Mouse (Mus musculus) E14TG2a.4 (cell line): Measurements from ENCODE around the gene Ntm.

Source experiments
- H3K27me3 ChIP-seq: 2 replicates; pipeline ENCODE4 v1.6.1; 2014; ENCODE audit warnings: low read length, control low read depth; ENCODE audit not compliant: insufficient read depth
- H3K36me3 ChIP-seq: 2 replicates; pipeline ENCODE4 v1.6.1; 2014; ENCODE audit warnings: low read length, control low read depth; ENCODE audit not compliant: insufficient read depth
- H3K4me1 ChIP-seq: replicated peaks from 2 replicates; pipeline ENCODE4 v1.6.1; 2014; ENCODE audit warnings: low read depth, low read length, control low read depth
- H3K4me3 ChIP-seq: replicated peaks from 2 replicates; pipeline ENCODE4 v1.5.1; 2014; ENCODE audit warnings: mild to moderate bottlenecking, low read length
- H3K9me3 ChIP-seq: 2 replicates; pipeline ENCODE4 v1.6.1; 2014; ENCODE audit warnings: low read length, control low read depth
- CTCF ChIP-seq: conservative IDR thresholded peaks from 2 replicates; pipeline ENCODE4 v1.5.1; 2014; ENCODE audit warnings: low read length
- NANOG ChIP-seq: IDR thresholded peaks from 2 replicates; pipeline ENCODE4 v1.6.1; 2014; ENCODE audit warnings: borderline replicate concordance, low read length, mixed read lengths
- POU5F1 ChIP-seq: IDR thresholded peaks from 2 replicates; pipeline ENCODE4 v1.6.1; 2014; ENCODE audit warnings: low read length, borderline replicate concordance

The Ntm gene

GRCm38 (mm10) chr9:29407954-29408353 is 555.0 kb downstream of the Ntm start:
- Histone ChIP-seq H3K27me3 (peaks cover 27% of the 10 kb centered on the region), H3K9me3 (no peaks in the 10 kb centered on the region), H3K4me1 (peaks cover 13% of the 10 kb centered on the region), H3K36me3 (no peaks in the 10 kb centered on the region), H3K4me3 (no peak overlapping the region)
- TF ChIP-seq CTCF (peak; percentile 63), NANOG (no peak), POU5F1 (no peak)

GRCm38 (mm10) chr9:29406973-29407372 is 556.0 kb downstream of the Ntm start:
- Histone ChIP-seq H3K4me3 (no peak overlapping the region), H3K4me1 (peaks cover 10% of the 10 kb centered on the region), H3K27me3 (peaks cover 21% of the 10 kb centered on the region), H3K9me3 (no peaks in the 10 kb centered on the region), H3K36me3 (no peaks in the 10 kb centered on the region)
- TF ChIP-seq POU5F1, result no peak

GRCm38 (mm10) chr9:29406046-29406445 is 556.9 kb downstream of the Ntm start:
- no peak for TF ChIP-seq CTCF
- no peak for TF ChIP-seq NANOG
- no peak for TF ChIP-seq POU5F1
- no peaks in the 10 kb centered on the region for H3K36me3 ChIP-seq
- no peaks in the 10 kb centered on the region for H3K9me3 ChIP-seq
- peaks cover 7% of the 10 kb centered on the region for H3K4me1 ChIP-seq
- no peak overlapping the region for H3K4me3 ChIP-seq
- H3K27me3 ChIP-seq, result peaks cover 15% of the 10 kb centered on the region

GRCm38 (mm10) chr9:29400151-29400550 is 562.8 kb downstream of the Ntm start:
- H3K9me3 ChIP-seq, result no peaks in the 10 kb centered on the region
- no peaks in the 10 kb centered on the region for H3K4me1 ChIP-seq
- no peak overlapping the region for H3K4me3 ChIP-seq
- no peaks in the 10 kb centered on the region for H3K36me3 ChIP-seq
- no peak for TF ChIP-seq NANOG
- no peak for TF ChIP-seq CTCF
- TF ChIP-seq POU5F1, result no peak
- no peaks in the 10 kb centered on the region for H3K27me3 ChIP-seq

GRCm38 (mm10) chr9:29396101-29396500 is 566.8 kb downstream of the Ntm start:
- no peak overlapping the region for H3K4me3 ChIP-seq
- no peaks in the 10 kb centered on the region for H3K27me3 ChIP-seq
- TF ChIP-seq POU5F1 (no peak), CTCF (no peak), NANOG (no peak)
- H3K9me3 ChIP-seq, result no peaks in the 10 kb centered on the region
- no peaks in the 10 kb centered on the region for H3K36me3 ChIP-seq
- H3K4me1 ChIP-seq, result no peaks in the 10 kb centered on the region

- no peak for TF ChIP-seq CTCF
- no peak for TF ChIP-seq NANOG
- TF ChIP-seq POU5F1, result no peak
- no peaks in the 10 kb centered on the region for H3K4me1 ChIP-seq
- no peaks in the 10 kb centered on the region for H3K36me3 ChIP-seq
These were observed 569.8 kb downstream of the Ntm start for GRCm38 (mm10) chr9:29393136-29393535.

GRCm38 (mm10) chr9:29390796-29391517 is 572.0 kb downstream of the Ntm start:
- no peaks in the 10 kb centered on the region for H3K36me3 ChIP-seq
- no peaks in the 10 kb centered on the region for H3K27me3 ChIP-seq
- TF ChIP-seq NANOG (no peak), CTCF (no peak), POU5F1 (no peak)
- no peak overlapping the region for H3K4me3 ChIP-seq
- H3K4me1 ChIP-seq, result no peaks in the 10 kb centered on the region
- H3K9me3 ChIP-seq, result no peaks in the 10 kb centered on the region

More at GRCm38 (mm10) chr9:29393136-29393535, 569.8 kb downstream of the Ntm start:
- H3K27me3 ChIP-seq, result no peaks in the 10 kb centered on the region
- H3K4me3 ChIP-seq, result no peak overlapping the region
- H3K9me3 ChIP-seq, result no peaks in the 10 kb centered on the region

GRCm38 (mm10) chr9:29389224-29389623 is 573.7 kb downstream of the Ntm start:
- H3K4me3 ChIP-seq, result no peak overlapping the region
- H3K4me1 ChIP-seq, result no peaks in the 10 kb centered on the region
- H3K27me3 ChIP-seq, result no peaks in the 10 kb centered on the region
- H3K9me3 ChIP-seq, result no peaks in the 10 kb centered on the region
- H3K36me3 ChIP-seq, result no peaks in the 10 kb centered on the region
- TF ChIP-seq POU5F1 (no peak), CTCF (no peak), NANOG (no peak)

GRCm38 (mm10) chr9:29387136-29387535 is 575.8 kb downstream of the Ntm start:
- no peaks in the 10 kb centered on the region for H3K4me1 ChIP-seq
- H3K9me3 ChIP-seq, result no peaks in the 10 kb centered on the region
- TF ChIP-seq POU5F1 (no peak), NANOG (no peak), CTCF (no peak)

More at GRCm38 (mm10) chr9:29387136-29387535, 575.8 kb downstream of the Ntm start:
- Histone ChIP-seq H3K36me3 (no peaks in the 10 kb centered on the region), H3K27me3 (no peaks in the 10 kb centered on the region), H3K4me3 (no peak overlapping the region)
